8 mouse cellular contexts compared by ENCODE assay signal in genomic region chr2:71980771-71981342, GRCm38 (mm10). TPM values are rescaled to one million over a fixed set of nuclear protein-coding genes. Genes with fewer than 3 reads are reported as not detected.
A peak's percentile ranks its signal among the peaks of the same experiment; 100 is the strongest.
DNase-seq lines count a peak whose midpoint lies in the region; ATAC-seq lines count a peak whose summit lies in the region.

Gene Rapgef4, plus strand, starts transcription at chr2:71981240.

- peak within 1 kb of the TSS; percentile 91 for H3K4me2 ChIP-seq in forebrain, embryonic 15.5 days (replicated peaks)
- peak within 1 kb of the TSS; percentile 100 for H3K4me2 ChIP-seq in intestine, embryonic 14.5 days (ENCODE audit: low read length)
- peak within 1 kb of the TSS; percentile 100 for H3K4me2 ChIP-seq in midbrain, embryonic 11.5 days

- peak; percentile 53 for DNase-seq in cerebellum, adult 11 months
- DNase-seq in cerebellum, adult 8-10 months: no peak
- DNase-seq in right cerebral cortex, postnatal 10 days (ENCODE audit: low spot score in 2 of 2): peak; percentile 57 to 60
- no peak for DNase-seq in right cerebral cortex, postnatal 36 days (ENCODE audit: low spot score in 2 of 2)
- no peak for DNase-seq in intestine, embryonic 14.5 days (ENCODE audit: low spot score)
- DNase-seq in midbrain, embryonic 11.5 days (ENCODE audit: low spot score, missing footprints): peak; percentile 89
- no peak for DNase-seq in thymus, postnatal 0 days (ENCODE audit: low spot score)

- peaks cover 13% of the 10 kb centered on the region; the same call in 1 of the 2 replicates for H3K4me1 ChIP-seq in forebrain, embryonic 15.5 days
- H3K4me1 ChIP-seq in intestine, embryonic 14.5 days (replicated peaks; ENCODE audit: control insufficient read depth, insufficient read depth, low read length): 0 out of 2 replicates have a peak, but pooled peaks cover 3% of the 10 kb centered on the region
- peaks cover 4% of the 10 kb centered on the region for H3K4me1 ChIP-seq in midbrain, embryonic 11.5 days (ENCODE audit: control insufficient read depth, insufficient read depth, low read length)

- no peaks in the 10 kb centered on the region for H3K27me3 ChIP-seq in forebrain, embryonic 15.5 days
- H3K27me3 ChIP-seq in intestine, embryonic 14.5 days (replicated peaks; ENCODE audit: control insufficient read depth, insufficient read depth, low read length): peaks cover 16% of the 10 kb centered on the region; the same call in 1 of the 2 replicates
- peaks cover 6% of the 10 kb centered on the region; the same call in 1 of the 2 replicates for H3K27me3 ChIP-seq in midbrain, embryonic 11.5 days (ENCODE audit: control insufficient read depth, insufficient read depth, low read length)

- no peaks in the 10 kb centered on the region for H3K9me3 ChIP-seq in forebrain, embryonic 15.5 days
- no peaks in the 10 kb centered on the region for H3K9me3 ChIP-seq in intestine, embryonic 14.5 days (ENCODE audit: control insufficient read depth, low read length)
- H3K9me3 ChIP-seq in midbrain, embryonic 11.5 days (ENCODE audit: control insufficient read depth, low read length): no peaks in the 10 kb centered on the region

- peak within 1 kb of the TSS; percentile 78 for H3K9ac ChIP-seq in forebrain, embryonic 15.5 days (replicated peaks)
- H3K9ac ChIP-seq in intestine, embryonic 14.5 days (ENCODE audit: low read length): peak within 1 kb of the TSS; percentile 59
- peak within 1 kb of the TSS; percentile 66 for H3K9ac ChIP-seq in midbrain, embryonic 11.5 days (ENCODE audit: low read length)

- peak; percentile 80 for ATAC-seq in forebrain, embryonic 15.5 days (replicated peaks)
- peak; percentile 76 for ATAC-seq in intestine, embryonic 14.5 days (replicated peaks; ENCODE audit: low FRiP score, low TSS enrichment, low read depth)
- ATAC-seq in midbrain, embryonic 11.5 days (ENCODE audit: low FRiP score): 0 out of 2 replicates have a peak, but pooled peaks have one; percentile 24

- H3K36me3 ChIP-seq in forebrain, embryonic 15.5 days: no peaks in the 10 kb centered on the region
- H3K36me3 ChIP-seq in intestine, embryonic 14.5 days (ENCODE audit: control insufficient read depth, insufficient read depth, low read length): no peaks in the 10 kb centered on the region
- H3K36me3 ChIP-seq in midbrain, embryonic 11.5 days (ENCODE audit: control insufficient read depth, insufficient read depth, low read length): no peaks in the 10 kb centered on the region

- WGBS in forebrain, embryonic 15.5 days: 1% methylated on average over 50 of the region's 52 CpGs
- WGBS in intestine, embryonic 14.5 days: 1% methylated on average over 52 of the region's 52 CpGs
- 2% methylated on average over 52 of the region's 52 CpGs for WGBS in midbrain, embryonic 11.5 days

- peak within 1 kb of the TSS; percentile 54 for H3K27ac ChIP-seq in forebrain, embryonic 15.5 days (replicated peaks)
- no peak within 1 kb of the TSS for H3K27ac ChIP-seq in intestine, embryonic 14.5 days (ENCODE audit: low read depth)
- no peak within 1 kb of the TSS for H3K27ac ChIP-seq in midbrain, embryonic 11.5 days (ENCODE audit: low read depth, low read length)

- H3K4me3 ChIP-seq in forebrain, embryonic 15.5 days: peak within 1 kb of the TSS; percentile 67
- H3K4me3 ChIP-seq in intestine, embryonic 14.5 days (ENCODE audit: low read depth, low read length): peak within 1 kb of the TSS; percentile 54
- H3K4me3 ChIP-seq in midbrain, embryonic 11.5 days (ENCODE audit: low read depth, low read length): peak within 1 kb of the TSS; percentile 62

RNA-seq across cellular contexts. Expression of gene Rapgef4, which starts in this region (rescaled TPM):
- polyA plus RNA-seq in forebrain, embryonic 15.5 days (2015; fragmentation: Nextera tagmentation; extraction: Ambion mirVana): 13.1 and 14.0 TPM in 2 replicates
- 3.6 and 3.8 TPM in 2 replicates for polyA plus RNA-seq in intestine, embryonic 14.5 days (2014; fragmentation: Nextera tagmentation; extraction: Ambion mirVana)
- 2.0 TPM in 2 replicates for polyA plus RNA-seq in midbrain, embryonic 11.5 days (2014; fragmentation: Nextera tagmentation; extraction: Ambion mirVana)
- 4.2 and 4.4 TPM in 2 replicates for polyA plus RNA-seq in thymus, postnatal 0 days (2015; fragmentation: Nextera tagmentation; extraction: Ambion mirVana)

Comparison
In these comparisons a context has a peak if more than half of its experiments do, and no peak if none do; other contexts are left out.
1. DNase-seq: peak in cerebellum, adult 11 months (single experiment), right cerebral cortex, postnatal 10 days (2 of 2) and midbrain, embryonic 11.5 days (single experiment); none in cerebellum, adult 8-10 months (single experiment), right cerebral cortex, postnatal 36 days (0 of 2), intestine, embryonic 14.5 days (single experiment) and thymus, postnatal 0 days (single experiment).
2. ATAC-seq: peak in every context shown above with its lines; median percentile 80 in forebrain, embryonic 15.5 days; 76 in intestine, embryonic 14.5 days; 24 in midbrain, embryonic 11.5 days.
3. Peak in every context shown above with its lines, with median percentiles within 50 percentile points of each other: H3K4me2 ChIP-seq, H3K4me3 ChIP-seq and H3K9ac ChIP-seq.